Mouse (Mus musculus): Measurements from ENCODE around the gene Nudt5. TPM values are rescaled to one million over a fixed set of nuclear protein-coding genes. Genes with fewer than 3 reads are reported as not detected.

The Nudt5 gene
- polyA plus RNA-seq (2014; fragmentation: Illumina TruSeq; extraction: RNeasy Lipid Tissue Mini Kit (QIAGEN cat#74804); ENCODE audit: low read depth, low replicate concordance), result 15.7 TPM

GRCm38 (mm10) chr2:5844873-5845631 lies at the start of gene Nudt5, which contains the start of gene Cdc123:
Gene Nudt5, plus strand, starts transcription at chr2:5845019.
Gene Cdc123, minus strand, starts transcription at chr2:5845164.

GRCm38 (mm10) chr2:5862834-5863233 lies 18.0 kb downstream of the Nudt5 start, which contains the start of gene Gm13199:
Gene Gm13199, minus strand, starts transcription at chr2:5862934.

GRCm38 (mm10) chr2:5894843-5895570 lies 50.2 kb downstream of the Nudt5 start, which contains the start of gene Sec61a2:
Gene Sec61a2, minus strand, starts transcription at chr2:5895432.

Other genes starting within 250 kb of the Nudt5 start
- 51.5 TPM for gene Camk1d, start 130.5 kb upstream of the Nudt5 start, polyA plus RNA-seq (2014; fragmentation: Illumina TruSeq; extraction: RNeasy Lipid Tissue Mini Kit (QIAGEN cat#74804); ENCODE audit: low read depth, low replicate concordance)
- gene Cdc123, start 145 bp downstream of the Nudt5 start, polyA plus RNA-seq (2014; fragmentation: Illumina TruSeq; extraction: RNeasy Lipid Tissue Mini Kit (QIAGEN cat#74804); ENCODE audit: low read depth, low replicate concordance), result 115 TPM
- 0.61 TPM for gene Gm13199, start 17.9 kb downstream of the Nudt5 start, polyA plus RNA-seq (2014; fragmentation: Illumina TruSeq; extraction: RNeasy Lipid Tissue Mini Kit (QIAGEN cat#74804); ENCODE audit: low read depth, low replicate concordance)
- gene Sec61a2, start 50.4 kb downstream of the Nudt5 start, polyA plus RNA-seq (2014; fragmentation: Illumina TruSeq; extraction: RNeasy Lipid Tissue Mini Kit (QIAGEN cat#74804); ENCODE audit: low read depth, low replicate concordance), result 14.1 TPM
- 49.4 TPM for gene Dhtkd1, start 97.8 kb downstream of the Nudt5 start, polyA plus RNA-seq (2014; fragmentation: Illumina TruSeq; extraction: RNeasy Lipid Tissue Mini Kit (QIAGEN cat#74804); ENCODE audit: low read depth, low replicate concordance)
- gene Upf2, start 106.5 kb downstream of the Nudt5 start, polyA plus RNA-seq (2014; fragmentation: Illumina TruSeq; extraction: RNeasy Lipid Tissue Mini Kit (QIAGEN cat#74804); ENCODE audit: low read depth, low replicate concordance), result 25.5 TPM

All from liver, adult 10 weeks (tissue).